Mouse (Mus musculus): ENCODE data around the gene Tenm4. TPM values are rescaled to one million over a fixed set of nuclear protein-coding genes. Genes with fewer than 3 reads are reported as not detected.

Tenm4 gene
- total and polyA plus RNA-seq, 3 experiments: 0.03 to 0.26 (median 0.04) TPM

DNA sequence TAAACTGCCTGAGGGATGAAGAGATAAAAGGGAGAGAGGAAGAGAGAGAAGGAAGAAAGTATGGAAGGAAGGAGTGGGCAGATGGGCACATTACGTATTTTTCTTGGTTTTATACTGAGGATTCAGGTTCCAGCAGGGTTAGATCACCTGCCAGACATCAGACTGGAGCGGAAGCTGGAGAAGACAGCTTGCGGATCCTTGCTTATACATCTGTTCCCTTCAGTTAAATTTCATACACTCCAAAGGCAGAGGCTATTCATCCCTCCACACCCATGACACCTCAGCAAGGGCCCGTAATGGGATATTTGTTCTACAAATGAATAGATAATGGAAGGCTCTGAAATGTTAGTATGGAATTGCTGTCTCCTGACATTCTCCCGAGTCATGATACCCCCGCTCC lies 655.6 kb downstream of the Tenm4 start:
- in situ Hi-C loops (cut with MboI; ENCODE audit: low pct_ligation_motif_present, low pct_unique_long_range_greater_than_20kb, low sequenced_read_pairs): no loop called here
- Histone ChIP-seq H3K9ac (ENCODE audit: insufficient read depth, low read depth) (no peak overlapping the region), H3K9me3 (replicated peaks; ENCODE audit: low read length) (peaks cover 4% of the 10 kb centered on the region), H3K4me3 (replicated peaks in 1 of 3; ENCODE audit: low read depth in 2 of 3, low read length in 2 of 3, poor library complexity in 1 of 3) (no peak overlapping the region), H3K27me3 (replicated peaks) (no peaks in the 10 kb centered on the region), H3K27ac (ENCODE audit: insufficient read depth, low read depth) (no peak overlapping the region), H3K79me2 (replicated peaks; ENCODE audit: control insufficient read depth, extremely low read depth, insufficient read depth, poor library complexity, severe bottlenecking) (no peaks in the 10 kb centered on the region), H3K36me3 (replicated peaks in 1 of 2; ENCODE audit: control insufficient read depth in 1 of 2, insufficient read depth in 1 of 2, low read length in 1 of 2) (no peaks in the 10 kb centered on the region), H3K4me1 (ENCODE audit: control insufficient read depth in 1 of 2, insufficient read depth in 2 of 2) (peaks cover 3 to 13% of the 10 kb centered on the region in 2 experiments; a peak in 3 of 4 replicates), H3K4me2 (ENCODE audit: insufficient read depth, low read depth, poor library complexity, severe bottlenecking) (no peak overlapping the region)
- dilution Hi-C loops (cut with MboI; ENCODE audit: extremely low pct_ligation_motif_present, extremely low pct_unique_long_range_greater_than_20kb, low sequenced_read_pairs): no loop called here
- DNase-seq (ENCODE audit: extremely low read depth): no peak
- TF ChIP-seq JUND (conservative IDR thresholded peaks at IDR 0.05; ENCODE audit: low read depth, low read length): no peak
- no peak for TF ChIP-seq ZMIZ1 (IDR thresholded peaks at IDR 0.05; ENCODE audit: low read depth, low read length)
- no peak for TF ChIP-seq TBP (conservative IDR thresholded peaks at IDR 0.05; ENCODE audit: low read depth, low read length)
- TF ChIP-seq KAT2A (IDR thresholded peaks at IDR 0.05; ENCODE audit: insufficient replicate concordance, low read length): no peak
- no peak for TF ChIP-seq ZC3H11A (IDR thresholded peaks at IDR 0.05; ENCODE audit: low read depth, low read length)
- TF ChIP-seq ZNF384 (IDR thresholded peaks at IDR 0.05; ENCODE audit: low read depth, low read length): no peak
- no peak for TF ChIP-seq NRF1 (IDR thresholded peaks at IDR 0.05; ENCODE audit: low read depth, low read length)
- TF ChIP-seq MYC (IDR thresholded peaks at IDR 0.05; ENCODE audit: low read depth, low read length): no peak
- TF ChIP-seq CHD2 (IDR thresholded peaks at IDR 0.05; ENCODE audit: low read length): no peak
- no peak for TF ChIP-seq SIN3A (IDR thresholded peaks at IDR 0.05; ENCODE audit: low read length)
- no peak for TF ChIP-seq EP300 (IDR thresholded peaks at IDR 0.05; ENCODE audit: low read length)

DNA sequence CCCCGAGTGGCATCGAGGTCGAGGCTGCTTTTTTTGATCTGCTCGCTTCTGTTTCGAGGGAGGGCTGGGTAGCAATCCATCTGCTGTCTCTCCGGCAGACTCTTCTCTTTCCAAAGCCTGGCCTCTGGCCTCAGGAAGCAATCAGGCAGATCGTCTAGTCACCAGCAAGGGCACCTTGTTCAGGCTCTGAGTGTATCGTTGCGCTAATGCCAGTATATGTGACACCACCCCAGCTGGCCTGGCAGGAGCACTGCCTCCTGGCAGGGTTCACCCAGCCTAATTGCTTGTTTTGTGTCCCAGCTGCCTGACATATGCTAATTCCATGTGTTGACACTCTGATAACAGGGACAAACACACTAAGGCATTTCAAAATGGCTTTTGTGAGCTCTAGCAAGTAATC lies 661.5 kb downstream of the Tenm4 start:
- H3K79me2 ChIP-seq (replicated peaks; ENCODE audit: control insufficient read depth, extremely low read depth, insufficient read depth, poor library complexity, severe bottlenecking): no peaks in the 10 kb centered on the region
- no peaks in the 10 kb centered on the region for H3K27me3 ChIP-seq (replicated peaks)
- dilution Hi-C loops (cut with MboI; ENCODE audit: extremely low pct_ligation_motif_present, extremely low pct_unique_long_range_greater_than_20kb, low sequenced_read_pairs) (no loop called here), in situ Hi-C loops (cut with MboI; ENCODE audit: low pct_ligation_motif_present, low pct_unique_long_range_greater_than_20kb, low sequenced_read_pairs) (no loop called here)
- H3K27ac ChIP-seq (ENCODE audit: insufficient read depth, low read depth): no peak overlapping the region
- no peak overlapping the region for H3K9ac ChIP-seq (ENCODE audit: insufficient read depth, low read depth)
- DNase-seq (ENCODE audit: extremely low read depth): no peak
- TF ChIP-seq UBTF (IDR thresholded peaks at IDR 0.05; ENCODE audit: low read depth, low read length): no peak
- no peak for TF ChIP-seq ZMIZ1 (IDR thresholded peaks at IDR 0.05; ENCODE audit: low read depth, low read length)
- no peak for TF ChIP-seq HCFC1 (IDR thresholded peaks at IDR 0.05; ENCODE audit: low read depth, low read length)
- TF ChIP-seq MXI1 (IDR thresholded peaks at IDR 0.05; ENCODE audit: low read depth, low read length): no peak
- TF ChIP-seq ETS1 (conservative IDR thresholded peaks at IDR 0.05; ENCODE audit: low read depth, low read length): no peak
- TF ChIP-seq CHD1 (IDR thresholded peaks at IDR 0.05; ENCODE audit: low read depth, low read length): no peak
- TF ChIP-seq MAFK (IDR thresholded peaks at IDR 0.05; ENCODE audit: insufficient replicate concordance, low read length): no peak
- TF ChIP-seq POLR2AphosphoS2 (IDR thresholded peaks at IDR 0.05; ENCODE audit: low read depth, low read length): no peak
- no peak for TF ChIP-seq TCF12 (IDR thresholded peaks at IDR 0.05; ENCODE audit: low read depth, low read length)
- TF ChIP-seq E2F4 (IDR thresholded peaks at IDR 0.05; ENCODE audit: insufficient replicate concordance, low read depth, low read length): no peak
- TF ChIP-seq RAD21 (IDR thresholded peaks at IDR 0.05; ENCODE audit: low read depth, low read length): no peak
- TF ChIP-seq BHLHE40 (IDR thresholded peaks at IDR 0.05; ENCODE audit: low read depth, low read length): no peak
- no peak for TF ChIP-seq ZKSCAN1 (IDR thresholded peaks at IDR 0.05; ENCODE audit: borderline replicate concordance, low read depth, low read length)
- no peak for TF ChIP-seq NELFE (IDR thresholded peaks at IDR 0.05; ENCODE audit: low read depth, low read length)
- no peak for TF ChIP-seq KAT2A (IDR thresholded peaks at IDR 0.05; ENCODE audit: insufficient replicate concordance, low read length)
- no peak for TF ChIP-seq TBP (conservative IDR thresholded peaks at IDR 0.05; ENCODE audit: low read depth, low read length)
- no peak for TF ChIP-seq MAX (IDR thresholded peaks at IDR 0.05; ENCODE audit: low read length)
- no peak for TF ChIP-seq ZNF384 (IDR thresholded peaks at IDR 0.05; ENCODE audit: low read depth, low read length)
- H3K9me3 ChIP-seq (replicated peaks; ENCODE audit: low read length): peaks cover 4% of the 10 kb centered on the region
- H3K4me2 ChIP-seq (ENCODE audit: insufficient read depth, low read depth, poor library complexity, severe bottlenecking): no peak overlapping the region
- no peak overlapping the region for H3K4me3 ChIP-seq (replicated peaks in 1 of 3; ENCODE audit: low read depth in 2 of 3, low read length in 2 of 3, poor library complexity in 1 of 3)
- peaks cover 3 to 12% of the 10 kb centered on the region in 2 experiments; a peak in 3 of 4 replicates for H3K4me1 ChIP-seq (ENCODE audit: control insufficient read depth in 1 of 2, insufficient read depth in 2 of 2)
- no peaks in the 10 kb centered on the region for H3K36me3 ChIP-seq (replicated peaks in 1 of 2; ENCODE audit: control insufficient read depth in 1 of 2, insufficient read depth in 1 of 2, low read length in 1 of 2)

All from CH12.LX (cell line).